Mouse (Mus musculus): ENCODE measurements around the gene Kcnc4. TPM values are rescaled to one million over a fixed set of nuclear protein-coding genes. Genes with fewer than 3 reads are reported as not detected.

Gene Kcnc4
- polyA plus RNA-seq (2016; fragmentation: Nextera tagmentation; extraction: Ambion mirVana): 0.09 and 0.17 TPM in 2 replicates

DNA sequence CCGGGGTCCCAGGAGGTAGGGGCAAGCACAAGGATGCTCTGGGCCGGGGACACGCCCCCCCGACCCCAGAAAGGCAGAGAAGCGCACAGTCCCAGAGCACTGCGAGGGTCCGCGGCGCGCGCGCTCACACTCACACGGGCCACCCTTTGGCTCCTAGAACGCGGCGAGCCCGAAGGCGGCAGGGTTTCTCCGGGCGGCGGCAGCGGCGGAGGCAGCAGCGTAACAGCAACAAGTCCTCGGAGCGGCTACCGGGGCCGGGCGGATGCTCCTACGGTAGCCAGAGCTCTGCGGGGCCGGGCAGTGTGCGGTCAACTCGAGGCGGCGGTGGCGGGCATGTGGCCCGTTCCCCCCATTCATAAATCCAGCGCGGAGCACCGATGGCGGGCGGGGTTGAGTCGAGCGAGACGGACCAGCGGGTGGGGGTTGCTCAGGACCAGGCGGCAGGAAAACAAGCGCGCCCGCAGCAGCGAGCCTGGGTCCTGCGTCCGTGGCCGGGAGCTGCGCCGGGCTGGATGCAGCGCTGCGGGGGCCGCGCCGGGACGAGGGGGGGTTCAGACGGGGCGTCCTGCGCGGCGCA lies at the start of gene Kcnc4:
TSS of gene Kcnc4 (minus strand) at position 357 of the 577 bp plus-strand sequence.
- Histone ChIP-seq H3K36me3 (no peaks in the 10 kb centered on the region), H3K27me3 (ENCODE audit: insufficient read depth, poor library complexity, severe bottlenecking) (peaks cover 95% of the 10 kb centered on the region), H3K4me3 (peak within 1 kb of the TSS; percentile 61), H3K4me1 (replicated peaks) (peaks cover 35% of the 10 kb centered on the region), H3K27ac (peak within 1 kb of the TSS; percentile 30; the same call in 1 of the 2 replicates), H3K9me3 (no peaks in the 10 kb centered on the region)
- DNase-seq (ENCODE audit: low spot score): peak; percentile 59
- under 1% methylated on average over 68 of the region's 68 CpGs for WGBS

GRCm38 (mm10) chr3:107508696-107509095 lies 49.3 kb upstream of the Kcnc4 start:
- H3K4me1 ChIP-seq (replicated peaks): peaks cover 21% of the 10 kb centered on the region
- no peaks in the 10 kb centered on the region for H3K36me3 ChIP-seq
- DNase-seq (ENCODE audit: low spot score): no peak
- peaks cover 36% of the 10 kb centered on the region for H3K27me3 ChIP-seq (ENCODE audit: insufficient read depth, poor library complexity, severe bottlenecking)
- no peak overlapping the region for H3K27ac ChIP-seq
- H3K9me3 ChIP-seq: no peaks in the 10 kb centered on the region
- WGBS: 76% methylated on average over 8 of the region's 8 CpGs
- no peak overlapping the region for H3K4me3 ChIP-seq

GRCm38 (mm10) chr3:107507966-107508365 lies 48.6 kb upstream of the Kcnc4 start:
- Histone ChIP-seq H3K9me3 (no peaks in the 10 kb centered on the region), H3K4me3 (no peak overlapping the region), H3K27ac (no peak overlapping the region), H3K36me3 (no peaks in the 10 kb centered on the region), H3K27me3 (ENCODE audit: insufficient read depth, poor library complexity, severe bottlenecking) (peaks cover 28% of the 10 kb centered on the region), H3K4me1 (replicated peaks) (peaks cover 21% of the 10 kb centered on the region)
- DNase-seq (ENCODE audit: low spot score): no peak
- 75% methylated on average over 9 of the region's 9 CpGs for whole genome bisulfite sequencing

DNA sequence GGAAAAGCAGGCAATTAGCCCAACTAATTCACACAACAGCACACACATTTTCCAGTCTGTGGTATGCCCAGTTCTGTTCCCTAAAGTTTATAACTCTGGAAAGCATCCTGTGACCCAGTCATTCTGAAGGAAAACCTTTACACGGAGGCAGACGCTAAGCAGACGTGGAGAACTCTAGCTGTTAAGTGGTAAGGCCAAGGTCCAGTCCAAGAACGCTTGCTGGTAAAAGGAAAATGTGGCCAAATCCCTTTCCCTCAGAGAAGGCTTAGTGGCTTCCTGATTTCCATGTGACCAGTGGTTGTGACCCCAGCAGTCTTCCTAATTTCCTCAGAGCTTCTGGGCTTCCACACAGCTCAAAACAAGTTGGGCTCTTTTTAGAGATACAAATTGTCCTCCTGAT lies 47.2 kb upstream of the Kcnc4 start:
- H3K27me3 ChIP-seq (ENCODE audit: insufficient read depth, poor library complexity, severe bottlenecking): peaks cover 20% of the 10 kb centered on the region
- H3K4me1 ChIP-seq (replicated peaks): peaks cover 21% of the 10 kb centered on the region
- H3K9me3 ChIP-seq: no peaks in the 10 kb centered on the region
- 76% methylated on average over 4 of the region's 4 CpGs for WGBS
- no peaks in the 10 kb centered on the region for H3K36me3 ChIP-seq
- no peak overlapping the region for H3K4me3 ChIP-seq
- DNase-seq (ENCODE audit: low spot score): no peak
- 0 out of 2 replicates have a peak overlapping the region, but pooled peaks have one; percentile 30 for H3K27ac ChIP-seq

GRCm38 (mm10) chr3:107505464-107506367 lies 46.4 kb upstream of the Kcnc4 start:
- WGBS: 33% methylated on average over 4 of the region's 4 CpGs
- DNase-seq (ENCODE audit: low spot score): no peak

DNA sequence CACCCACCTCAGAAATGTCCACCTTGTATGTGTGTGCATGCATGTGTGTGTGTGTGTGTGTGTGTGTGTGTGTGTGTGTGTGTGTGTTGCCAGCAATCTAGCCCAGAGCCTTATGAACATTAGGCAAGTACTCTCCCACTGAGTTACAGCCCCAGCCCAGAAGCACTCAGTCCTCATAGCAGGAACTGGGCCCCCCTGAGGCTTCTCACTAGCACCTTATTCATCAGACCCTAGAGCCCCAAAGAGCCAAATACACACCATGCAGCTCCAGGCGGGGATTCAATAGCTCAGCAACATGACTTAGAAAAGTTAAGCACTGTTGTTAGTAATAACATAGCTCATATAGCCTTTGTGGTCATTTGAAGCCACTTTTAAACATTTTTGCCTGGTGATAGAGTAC lies 45.2 kb upstream of the Kcnc4 start:
- DNase-seq (ENCODE audit: low spot score): no peak
- WGBS: 60% methylated on average over 1 of the region's 1 CpGs
- peaks cover 17% of the 10 kb centered on the region for H3K27me3 ChIP-seq (ENCODE audit: insufficient read depth, poor library complexity, severe bottlenecking)

More at GRCm38 (mm10) chr3:107505464-107506367, 46.4 kb upstream of the Kcnc4 start:
- peaks cover 21% of the 10 kb centered on the region for H3K4me1 ChIP-seq (replicated peaks)
- H3K9me3 ChIP-seq: peaks cover under 1% of the 10 kb centered on the region; the same call in 1 of the 2 replicates
- peaks cover 20% of the 10 kb centered on the region for H3K27me3 ChIP-seq (ENCODE audit: insufficient read depth, poor library complexity, severe bottlenecking)
- no peaks in the 10 kb centered on the region for H3K36me3 ChIP-seq
- H3K4me3 ChIP-seq: no peak overlapping the region
- peak overlapping the region; percentile 30; the same call in 1 of the 2 replicates for H3K27ac ChIP-seq

GRCm38 (mm10) chr3:107503716-107504115 lies 44.4 kb upstream of the Kcnc4 start:
- 90% methylated on average over 2 of the region's 2 CpGs for WGBS
- Histone ChIP-seq H3K36me3 (peaks cover 8% of the 10 kb centered on the region), H3K27me3 (ENCODE audit: insufficient read depth, poor library complexity, severe bottlenecking) (peaks cover 15% of the 10 kb centered on the region), H3K9me3 (peaks cover 13% of the 10 kb centered on the region), H3K27ac (no peak overlapping the region), H3K4me1 (replicated peaks) (peaks cover 21% of the 10 kb centered on the region), H3K4me3 (no peak overlapping the region)
- no peak for DNase-seq (ENCODE audit: low spot score)

More for the DNA sequence above, 45.2 kb upstream of the Kcnc4 start:
- Histone ChIP-seq H3K4me3 (no peak overlapping the region), H3K9me3 (peaks cover 10% of the 10 kb centered on the region), H3K27ac (no peak overlapping the region), H3K4me1 (replicated peaks) (peaks cover 21% of the 10 kb centered on the region), H3K36me3 (peaks cover 8% of the 10 kb centered on the region)

GRCm38 (mm10) chr3:107501702-107502151 lies 42.4 kb upstream of the Kcnc4 start:
- 79% methylated on average over 7 of the region's 7 CpGs for WGBS
- H3K27ac ChIP-seq: no peak overlapping the region
- H3K36me3 ChIP-seq: peaks cover 8% of the 10 kb centered on the region
- peaks cover 11% of the 10 kb centered on the region for H3K27me3 ChIP-seq (ENCODE audit: insufficient read depth, poor library complexity, severe bottlenecking)
- DNase-seq (ENCODE audit: low spot score): no peak
- H3K4me3 ChIP-seq: no peak overlapping the region
- peaks cover 13% of the 10 kb centered on the region for H3K9me3 ChIP-seq
- H3K4me1 ChIP-seq (replicated peaks): peaks cover 19% of the 10 kb centered on the region

- H3K4me3 ChIP-seq: no peak overlapping the region
Measured at GRCm38 (mm10) chr3:107500301-107500700, 40.9 kb upstream of the Kcnc4 start.

DNA sequence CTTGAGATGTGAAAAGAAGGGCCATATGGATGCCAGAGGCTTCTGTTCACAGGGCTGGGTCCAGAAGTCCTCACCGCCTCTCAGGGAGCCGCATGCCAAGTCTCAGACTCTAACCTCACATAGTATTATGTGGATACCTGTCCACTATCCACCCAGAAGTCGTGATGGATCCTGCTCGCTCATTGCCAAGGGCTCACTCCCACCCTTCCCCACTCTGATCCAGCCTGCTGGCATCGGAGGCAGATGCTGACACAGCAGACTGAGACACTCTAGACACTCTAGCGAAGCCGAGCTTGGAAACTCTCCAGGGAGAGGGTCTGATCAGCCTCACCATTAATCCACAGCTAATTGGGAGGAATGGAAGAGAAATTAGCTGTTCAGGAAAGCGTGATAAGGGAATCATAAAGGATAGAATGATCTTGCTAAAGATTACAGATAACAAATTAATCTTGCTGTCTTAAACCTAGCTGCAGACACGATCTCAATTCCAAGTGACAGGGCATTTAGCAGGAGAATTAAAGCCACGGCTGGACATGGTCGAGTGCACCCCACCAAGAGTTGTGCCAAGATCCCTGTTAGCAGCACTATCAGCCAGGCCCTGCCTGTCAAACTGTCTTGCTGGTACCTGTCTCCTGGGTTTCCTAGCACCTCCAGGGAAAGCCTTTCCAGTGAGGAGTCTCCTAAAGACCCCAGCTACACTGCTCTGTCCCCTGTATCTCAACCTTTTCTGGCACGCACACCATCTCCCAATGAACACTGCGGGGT lies 36.9 kb upstream of the Kcnc4 start:
- 78% methylated on average over 13 of the region's 13 CpGs for WGBS
- Histone ChIP-seq H3K36me3 (peaks cover 8% of the 10 kb centered on the region), H3K4me3 (no peak overlapping the region), H3K27ac (no peak overlapping the region), H3K4me1 (replicated peaks) (no peaks in the 10 kb centered on the region), H3K9me3 (peaks cover 13% of the 10 kb centered on the region), H3K27me3 (ENCODE audit: insufficient read depth, poor library complexity, severe bottlenecking) (0 out of 2 replicates have a peak, but pooled peaks cover 3% of the 10 kb centered on the region)
- DNase-seq (ENCODE audit: low spot score): no peak

More at GRCm38 (mm10) chr3:107500301-107500700, 40.9 kb upstream of the Kcnc4 start:
- no peak overlapping the region for H3K27ac ChIP-seq
- H3K9me3 ChIP-seq: peaks cover 13% of the 10 kb centered on the region
- DNase-seq (ENCODE audit: low spot score): no peak
- peaks cover 4% of the 10 kb centered on the region for H3K4me1 ChIP-seq (replicated peaks)
- WGBS: 96% methylated on average over 11 of the region's 11 CpGs
- H3K27me3 ChIP-seq (ENCODE audit: insufficient read depth, poor library complexity, severe bottlenecking): peaks cover 10% of the 10 kb centered on the region
- H3K36me3 ChIP-seq: peaks cover 8% of the 10 kb centered on the region

GRCm38 (mm10) chr3:107495524-107495923 lies 36.2 kb upstream of the Kcnc4 start:
- DNase-seq (ENCODE audit: low spot score): no peak
- Histone ChIP-seq H3K4me1 (replicated peaks) (no peaks in the 10 kb centered on the region), H3K9me3 (peaks cover 10% of the 10 kb centered on the region), H3K4me3 (no peak overlapping the region), H3K27me3 (ENCODE audit: insufficient read depth, poor library complexity, severe bottlenecking) (0 out of 2 replicates have a peak, but pooled peaks cover 5% of the 10 kb centered on the region), H3K27ac (no peak overlapping the region), H3K36me3 (peaks cover 7% of the 10 kb centered on the region)
- 95% methylated on average over 6 of the region's 6 CpGs for WGBS

- H3K9me3 ChIP-seq: no peaks in the 10 kb centered on the region
- H3K4me1 ChIP-seq (replicated peaks): no peaks in the 10 kb centered on the region
- H3K4me3 ChIP-seq: no peak overlapping the region
- 0 out of 2 replicates have a peak, but pooled peaks cover 5% of the 10 kb centered on the region for H3K27me3 ChIP-seq (ENCODE audit: insufficient read depth, poor library complexity, severe bottlenecking)
- DNase-seq (ENCODE audit: low spot score): no peak
- peak overlapping the region; percentile 30; the same call in 1 of the 2 replicates for H3K27ac ChIP-seq
- no peaks in the 10 kb centered on the region for H3K36me3 ChIP-seq
- 66% methylated on average over 6 of the region's 6 CpGs for WGBS
Measured at GRCm38 (mm10) chr3:107491459-107491858, 32.1 kb upstream of the Kcnc4 start.
